Mouse (Mus musculus) liver, adult 2 months (tissue): ENCODE data around the gene Cadm1.

Experiments used
- CTCF ChIP-seq: fragments of 200-500 bp; IDR thresholded peaks from 2 replicates; pipeline ENCODE4 v1.5.1; 2011; ENCODE audit warnings: low read depth, low read length, control low read depth
- POLR2A ChIP-seq: fragments of 200-500 bp; IDR thresholded peaks from 2 replicates; pipeline ENCODE4 v1.6.1; 2011; ENCODE audit warnings: low read length, control low read depth; ENCODE audit not compliant: insufficient read depth; ENCODE audit errors: extremely low read depth

DNA sequence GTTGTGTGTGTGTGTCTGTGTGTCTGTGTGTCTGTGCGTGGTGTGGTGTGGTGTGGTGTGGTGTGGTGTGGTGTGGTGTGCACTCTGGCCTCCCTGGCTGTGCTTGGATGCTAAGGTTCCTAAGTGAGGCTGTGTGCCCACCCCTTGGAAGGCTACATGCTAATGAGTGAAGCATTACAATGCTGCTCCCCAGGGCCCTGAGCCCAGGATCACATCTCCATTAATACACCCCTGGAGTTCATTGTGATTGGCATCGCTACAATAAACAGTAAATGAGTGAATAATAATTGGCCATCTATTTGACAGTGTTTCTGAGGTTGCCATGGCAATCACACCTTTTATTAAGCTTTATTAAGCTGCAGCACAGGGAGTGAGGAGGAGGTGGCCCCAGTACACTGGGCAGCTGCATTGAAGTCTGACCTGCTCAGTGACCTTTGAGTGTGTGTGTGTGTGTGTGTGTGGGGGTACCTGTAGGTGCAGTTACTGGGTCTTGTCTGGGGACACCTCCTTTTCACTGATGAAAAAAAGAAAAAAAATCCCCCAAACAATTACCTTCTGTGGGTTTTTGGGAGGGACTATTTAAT lies 374.5 kb downstream of the Cadm1 start:
- TF ChIP-seq CTCF (no peak), POLR2A (no peak)
